In the genomic region with DNA sequence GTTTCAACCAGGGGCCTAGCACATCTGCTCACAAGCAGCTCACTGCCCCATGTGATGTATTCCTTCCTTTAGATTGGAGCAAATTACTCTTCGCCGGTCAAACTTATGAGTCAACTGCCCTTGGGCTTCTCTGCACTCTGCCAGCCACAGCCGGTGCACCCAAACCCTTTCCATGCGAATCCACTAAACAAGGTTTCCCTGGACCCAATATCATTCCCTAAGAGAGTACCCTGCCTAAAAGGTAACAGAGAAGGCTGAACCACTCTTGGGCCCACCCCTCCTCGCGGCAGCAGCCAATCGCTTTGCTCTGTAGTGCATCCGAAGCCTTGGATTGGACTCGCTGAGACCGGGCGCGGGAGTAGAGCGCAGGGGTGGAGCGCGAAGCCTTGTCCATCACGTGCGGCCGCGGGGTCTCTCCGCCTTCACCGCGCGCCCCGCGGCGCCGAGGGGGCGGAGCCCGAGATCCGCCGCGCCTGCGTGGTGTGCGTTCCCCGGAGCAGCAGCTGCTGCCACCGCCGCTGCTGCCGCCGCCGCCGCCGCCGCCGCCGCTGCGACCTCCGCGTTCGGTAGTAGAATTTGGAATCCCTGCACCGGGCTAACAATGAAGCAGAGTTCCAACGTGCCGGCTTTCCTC, we compare ENCODE assay signal across 7 mouse cellular contexts. TPM values are rescaled to one million over a fixed set of nuclear protein-coding genes. Genes with fewer than 3 reads are reported as not detected.
DNase-seq lines count a peak whose midpoint lies in the region; ATAC-seq lines count a peak whose summit lies in the region.

A gene (plus strand): TSS at position 478 of the 634 bp plus-strand sequence.

- no peaks in the 10 kb centered on the region for H3K27me3 ChIP-seq in intestine, embryonic 15.5 days (replicated peaks)
- no peaks in the 10 kb centered on the region for H3K27me3 ChIP-seq in midbrain, embryonic 10.5 days (ENCODE audit: low read depth, poor library complexity, severe bottlenecking)

- intact Hi-C loops in gastrocnemius, postnatal 36 days (cut with DNase I): loop anchor here (5.0 kb wide), 1 partner anchor 46 kb away; a partner anchor contains a TSS
- intact Hi-C loops in left cerebral cortex, postnatal 25 days (cut with DNase I): loop anchor here (1.0 kb wide), 1 partner anchor 46 kb away; a partner anchor contains a TSS

- peak within 1 kb of the TSS; percentile 61 for H3K4me2 ChIP-seq in intestine, embryonic 15.5 days (replicated peaks)

- WGBS in intestine, embryonic 15.5 days: under 1% methylated on average over 52 of the region's 52 CpGs
- 2% methylated on average over 52 of the region's 52 CpGs for WGBS in midbrain, embryonic 10.5 days

- H3K9ac ChIP-seq in intestine, embryonic 15.5 days: peak within 1 kb of the TSS; percentile 94

- 0 out of 2 replicates have a peak, but pooled peaks cover 3% of the 10 kb centered on the region for H3K4me1 ChIP-seq in intestine, embryonic 15.5 days (replicated peaks)
- peaks cover 39% of the 10 kb centered on the region for H3K4me1 ChIP-seq in midbrain, embryonic 10.5 days

- peak; percentile 98 for DNase-seq in adrenal gland, adult 2 months
- peak; percentile 90 for DNase-seq in embryo, embryonic 11.5 days (ENCODE audit: low read depth, low spot score)
- peak; percentile 90 to 95 for DNase-seq in gastrocnemius, postnatal 36 days
- peak; percentile 96 to 98 for DNase-seq in left cerebral cortex, postnatal 25 days (ENCODE audit: low spot score in 2 of 2)
- DNase-seq in midbrain, embryonic 10.5 days (ENCODE audit: low spot score): peak; percentile 96
- DNase-seq in right cerebral cortex, postnatal 4 days: peak; percentile 93

- H3K36me3 ChIP-seq in intestine, embryonic 15.5 days: no peaks in the 10 kb centered on the region
- H3K36me3 ChIP-seq in midbrain, embryonic 10.5 days: peaks cover 9% of the 10 kb centered on the region

- no peaks in the 10 kb centered on the region for H3K9me3 ChIP-seq in intestine, embryonic 15.5 days
- no peaks in the 10 kb centered on the region for H3K9me3 ChIP-seq in midbrain, embryonic 10.5 days (replicated peaks)

- peak within 1 kb of the TSS; percentile 95 for H3K27ac ChIP-seq in intestine, embryonic 15.5 days
- peak within 1 kb of the TSS; percentile 99 for H3K27ac ChIP-seq in midbrain, embryonic 10.5 days (replicated peaks)

- ATAC-seq in intestine, embryonic 15.5 days: peak; percentile 100

- peak within 1 kb of the TSS; percentile 89 for H3K4me3 ChIP-seq in intestine, embryonic 15.5 days (replicated peaks)
- H3K4me3 ChIP-seq in midbrain, embryonic 10.5 days: peak within 1 kb of the TSS; percentile 91

RNA-seq across cellular contexts. Expression of the gene that starts here (rescaled TPM):
- total RNA-seq in adrenal gland, adult 2 months (2021): 10 to 100 TPM; 15.0 to 17.9 TPM
- polyA plus RNA-seq in adrenal gland, adult 2 months (2012; rRNA removed): 1.5 and 1.9 TPM in 2 replicates
- total RNA-seq in gastrocnemius, postnatal 36 days (2021): 10 to 100 TPM; 21.3 to 28.4 TPM
- 18.2 and 22.4 TPM in 2 replicates for polyA plus RNA-seq in intestine, embryonic 15.5 days (2015; fragmentation: Nextera tagmentation; extraction: Ambion mirVana)
- 10 to 100 TPM; 29.7 to 34.1 TPM for total RNA-seq in left cerebral cortex, postnatal 25 days (2021)
- 64.7 and 77.4 TPM in 2 replicates for polyA plus RNA-seq in midbrain, embryonic 10.5 days (2016; fragmentation: Nextera tagmentation; extraction: Ambion mirVana)

Comparison
In these comparisons a context has a peak if more than half of its experiments do, and no peak if none do; other contexts are left out.
1. Peak in every context shown above with its lines: DNase-seq, ATAC-seq, H3K4me3 ChIP-seq and H3K27ac ChIP-seq.